Mouse (Mus musculus): Measurements from ENCODE around the gene Acp1.

Gene Acp1

GRCm38 (mm10) chr12:30911261-30912047 lies at the start of gene Acp1, which contains the start of gene Sh3yl1:
TSS of gene Acp1 (minus strand) at chr12:30911589.
TSS of gene Sh3yl1 (plus strand) at chr12:30911668.
- DNase-seq, result peak; percentile 88 to 90

GRCm38 (mm10) chr12:30944197-30944596 lies 32.8 kb upstream of the Acp1 start:
- no peak for DNase-seq

DNA sequence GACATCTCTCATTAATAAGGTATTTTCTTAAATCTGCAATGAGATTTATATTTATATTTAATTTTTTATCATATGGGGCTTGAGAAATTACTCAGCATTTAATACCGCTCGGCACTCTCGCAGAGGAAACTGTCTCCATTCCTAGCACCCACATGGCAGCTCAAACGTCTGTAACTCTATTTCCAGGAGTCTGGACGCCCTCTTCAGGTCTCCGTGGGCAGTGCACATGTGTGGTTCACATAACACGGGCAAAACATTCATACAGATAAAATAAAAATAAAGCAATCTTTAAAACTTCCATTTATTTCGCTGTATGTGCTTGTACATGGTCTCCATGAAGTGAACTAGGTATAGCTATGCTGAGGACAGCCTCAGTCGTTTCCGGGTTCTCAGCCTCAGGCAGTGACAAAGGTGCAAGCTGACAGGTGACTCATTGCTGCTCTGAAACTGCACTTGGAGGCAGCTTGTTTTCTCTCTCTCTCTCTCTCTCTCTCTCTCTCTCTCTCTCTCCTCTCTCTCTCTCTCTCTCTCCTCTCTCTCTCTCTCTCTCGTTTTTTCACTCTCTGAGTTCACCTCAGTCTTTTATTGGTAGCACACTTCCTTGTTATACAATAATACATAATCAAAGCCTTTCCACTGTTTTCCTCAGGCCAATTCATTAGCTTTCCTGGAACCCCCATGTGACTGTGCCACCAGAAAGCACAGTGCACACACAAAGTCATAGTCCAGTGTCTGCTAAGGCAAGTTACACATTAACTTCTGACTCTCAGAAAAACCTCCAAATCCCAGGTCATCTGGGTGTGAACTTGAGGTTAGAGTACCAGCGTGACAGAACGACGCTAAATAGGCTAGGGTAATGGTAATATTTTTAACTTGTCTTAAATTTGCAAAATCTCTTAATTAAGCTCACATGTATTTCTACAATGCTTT lies 31.9 kb upstream of the Acp1 start:
- DNase-seq, result no peak

DNA sequence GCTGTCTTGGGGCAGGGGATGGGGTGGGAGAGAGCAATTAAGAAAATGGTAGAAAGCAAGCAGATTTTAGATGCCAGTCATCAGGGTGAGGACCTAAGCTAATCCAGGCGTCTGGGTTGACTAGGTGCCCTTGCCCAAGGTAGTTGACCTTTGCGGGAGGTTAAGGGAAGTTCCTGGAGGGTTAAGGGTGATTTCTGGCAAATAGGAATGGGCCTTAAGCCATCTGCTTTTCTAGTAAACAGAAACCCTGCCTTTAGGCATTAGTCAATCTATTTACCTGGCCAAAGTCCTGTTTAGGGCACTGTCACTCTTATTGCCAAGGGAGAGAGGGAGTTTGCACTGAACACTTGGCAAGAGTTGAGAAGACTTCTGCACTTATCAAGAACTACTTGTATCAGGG lies 25.5 kb upstream of the Acp1 start:
- no peak for DNase-seq

- DNase-seq, result no peak
Observed at GRCm38 (mm10) chr12:30933299-30933698, 21.9 kb upstream of the Acp1 start.

- DNase-seq, result no peak
Observed at GRCm38 (mm10) chr12:30928182-30928581, 16.8 kb upstream of the Acp1 start.

- DNase-seq, result no peak
Observed at GRCm38 (mm10) chr12:30922401-30922800, 11.0 kb upstream of the Acp1 start.

DNA sequence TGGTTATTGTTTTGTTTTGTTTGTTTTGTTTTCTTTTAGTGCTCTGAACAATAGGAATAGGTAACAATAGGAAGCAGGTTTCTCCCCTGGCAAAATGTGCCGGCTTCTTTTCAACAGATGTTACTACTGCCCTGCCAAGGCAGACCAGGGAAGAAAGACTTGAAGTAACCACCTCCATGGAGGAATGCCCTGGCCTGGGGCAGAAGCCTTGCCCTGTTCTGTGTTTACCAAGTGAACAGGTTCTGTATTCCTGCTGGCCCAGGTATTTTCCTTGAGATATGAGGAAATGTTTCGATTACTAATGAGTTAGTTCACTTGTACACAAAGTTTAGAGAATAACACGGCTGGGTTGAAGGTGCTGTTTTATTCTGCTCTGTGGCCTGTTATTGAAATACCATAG lies 1.5 kb upstream of the Acp1 start:
- DNase-seq, result no peak

- peak; percentile 41 to 42 for DNase-seq
Observed at GRCm38 (mm10) chr12:30912048-30912381, 626 bp upstream of the Acp1 start.

DNA sequence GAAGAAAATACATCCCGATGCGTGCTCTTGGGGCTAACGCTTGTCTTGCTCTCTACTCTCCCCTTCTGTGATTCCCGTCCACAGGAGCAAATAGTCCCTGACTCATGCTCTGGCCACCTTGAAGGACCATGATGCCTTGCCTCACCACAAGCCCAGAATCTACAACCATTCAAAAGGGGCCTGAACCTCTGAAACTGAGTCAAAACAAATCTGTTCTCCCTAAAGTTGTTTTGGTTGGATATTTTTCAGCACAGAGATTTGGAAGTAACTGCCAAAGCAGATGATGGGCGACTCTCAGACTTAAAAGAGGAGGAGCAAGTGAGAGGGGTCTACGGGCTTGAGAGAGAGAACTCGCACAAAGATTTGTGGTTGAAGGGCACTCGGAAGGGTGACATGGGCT lies 529 bp downstream of the Acp1 start:
- DNase-seq, result no peak

DNA sequence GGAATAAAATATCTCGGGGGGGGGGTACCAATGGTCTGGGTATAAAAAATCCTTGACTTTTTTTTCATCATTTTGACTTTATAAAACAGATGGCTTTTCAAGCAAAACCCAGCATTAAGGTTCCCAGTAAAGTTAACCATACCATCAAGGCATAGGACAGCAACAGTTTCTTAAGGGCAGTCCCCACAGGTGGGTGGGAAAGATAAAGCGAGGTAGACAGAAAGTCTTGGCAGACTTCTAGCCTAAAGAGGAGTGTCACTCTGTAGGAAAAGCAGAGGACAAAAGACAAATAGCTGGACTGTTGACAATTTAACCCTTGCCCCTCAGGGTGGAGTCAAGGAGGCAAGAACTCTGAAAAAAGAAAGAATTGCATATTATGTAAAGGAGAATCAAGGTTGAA lies 1.5 kb downstream of the Acp1 start:
- DNase-seq, result no peak

DNA sequence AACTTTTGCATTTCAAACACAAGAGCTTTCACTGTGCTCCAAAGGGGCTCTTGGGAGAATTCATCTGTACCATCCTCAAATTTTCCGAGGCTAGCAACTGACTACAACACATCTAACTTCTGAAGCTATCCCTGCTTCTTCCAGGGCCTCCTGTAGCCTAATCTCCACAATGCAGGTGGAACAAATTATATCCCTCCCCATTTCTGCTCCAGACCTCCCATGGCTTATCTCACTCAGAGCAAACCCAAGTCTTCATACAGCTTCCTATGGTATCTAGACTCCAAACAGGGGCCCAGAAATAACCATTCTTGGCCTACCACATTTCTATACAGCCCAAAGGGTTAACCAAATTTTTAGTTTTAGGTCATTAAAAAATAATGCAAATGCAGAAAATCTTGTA lies 2.7 kb downstream of the Acp1 start:
- no peak for DNase-seq

DNA sequence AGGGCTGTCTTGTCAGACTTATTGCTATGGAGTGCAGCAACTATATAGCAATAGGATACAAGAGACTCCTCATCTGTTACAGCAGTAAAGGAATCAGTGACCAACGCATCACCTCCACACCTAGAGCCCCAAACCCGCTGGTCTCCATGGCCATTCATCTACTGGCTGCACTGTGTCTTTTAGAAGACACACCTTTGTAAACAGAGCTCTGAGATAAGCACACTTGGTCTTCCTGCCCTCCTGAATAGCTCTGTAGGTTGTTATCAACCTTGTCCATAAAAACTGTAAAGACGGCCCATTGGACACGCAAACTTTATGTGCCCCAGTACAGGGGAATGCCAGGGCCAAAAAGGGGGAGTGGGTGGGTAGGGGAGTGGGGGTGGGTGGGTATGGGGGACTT lies 14.3 kb downstream of the Acp1 start:
- DNase-seq, result no peak

- DNase-seq, result no peak
Observed at GRCm38 (mm10) chr12:30891438-30891837, 20.0 kb downstream of the Acp1 start.

DNA sequence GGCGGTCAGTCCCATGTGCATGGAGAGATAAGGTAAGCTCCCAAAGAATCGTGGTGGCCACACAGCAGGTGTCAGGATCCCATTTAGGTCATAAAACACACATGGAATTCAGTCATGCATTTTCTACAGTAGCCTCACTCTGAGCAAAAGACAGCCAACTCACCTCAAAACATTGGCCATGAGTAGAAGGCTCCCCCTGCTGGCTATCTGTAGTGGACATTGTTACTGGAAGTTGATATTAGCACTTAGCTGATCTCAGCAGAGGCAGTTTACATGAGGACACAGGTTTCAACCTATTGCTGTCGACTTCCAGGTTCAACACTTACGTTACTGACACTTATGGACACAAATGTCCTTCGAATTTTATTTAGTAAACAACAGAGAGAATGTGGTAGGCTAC lies 21.3 kb downstream of the Acp1 start:
- DNase-seq, result no peak

GRCm38 (mm10) chr12:30888003-30888402 lies 23.4 kb downstream of the Acp1 start:
- DNase-seq, result no peak

DNA sequence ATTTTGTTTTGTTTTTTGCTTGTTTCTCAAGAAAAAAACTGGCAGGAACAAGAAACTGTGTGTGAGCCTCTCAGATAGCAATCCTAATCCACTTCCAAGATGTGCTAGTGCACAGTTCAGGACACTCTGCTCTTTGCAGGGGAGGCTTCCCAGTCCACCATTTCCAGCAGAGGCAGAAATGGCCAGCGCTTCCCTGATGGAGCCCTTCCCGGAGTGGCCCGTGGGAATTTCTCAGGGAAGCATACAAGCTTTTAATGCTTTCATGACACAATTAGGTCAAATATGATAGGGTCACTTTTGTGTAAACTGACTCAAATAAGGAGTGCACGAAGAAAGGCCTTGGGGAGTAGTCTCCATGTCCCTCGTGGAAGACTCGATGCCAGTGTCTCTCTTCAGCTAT lies 25.5 kb downstream of the Acp1 start:
- no peak for DNase-seq

GRCm38 (mm10) chr12:30884622-30885230 lies 26.7 kb downstream of the Acp1 start:
- DNase-seq, result no peak

- DNase-seq, result no peak
Observed at GRCm38 (mm10) chr12:30883986-30884621, 27.3 kb downstream of the Acp1 start, which contains the start of gene Alkal2. TSS of gene Alkal2 (plus strand) at chr12:30884322.

GRCm38 (mm10) chr12:30883592-30883985 lies 27.8 kb downstream of the Acp1 start:
- no peak for DNase-seq

DNA sequence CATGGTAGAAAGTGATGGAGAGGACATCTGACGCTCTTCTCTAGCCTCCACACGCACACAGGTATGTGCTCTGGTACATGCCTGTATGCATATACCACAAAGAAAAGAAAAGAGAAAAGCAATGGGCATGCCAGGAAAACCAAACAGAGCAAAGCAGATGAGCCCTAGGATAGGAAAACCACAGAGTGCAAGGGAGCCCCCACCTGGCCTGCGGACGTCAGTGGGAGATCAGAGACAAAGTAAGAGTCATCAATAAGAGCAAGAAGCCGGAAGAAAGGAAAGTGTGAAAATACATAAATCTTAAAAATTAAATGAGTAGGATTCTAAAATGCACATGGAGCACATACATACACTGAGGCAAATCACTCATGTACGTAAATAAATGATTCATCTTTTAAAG lies 31.9 kb downstream of the Acp1 start:
- no peak for DNase-seq

- no peak for DNase-seq
Observed at GRCm38 (mm10) chr12:30865781-30866180, 45.6 kb downstream of the Acp1 start.

- DNase-seq, result no peak
Observed at GRCm38 (mm10) chr12:30864347-30864746, 47.0 kb downstream of the Acp1 start.

Measured in thymus, adult 18-20 months (tissue).